Mouse (Mus musculus) stomach, embryonic 14.5 days (tissue): ENCODE measurements around the gene Usp49. TPM values are rescaled to one million over a fixed set of nuclear protein-coding genes. Genes with fewer than 3 reads are reported as not detected.

Experiments used
- ATAC-seq: fragments of 200-750 bp; cut with Nextera tagmentation; 2 replicates; pipeline ENCODE4 v1.8.0; 2017; ENCODE audit warnings: low read depth, moderate TSS enrichment; ENCODE audit not compliant: insufficient number of reproducible peaks, insufficient read depth, low FRiP score
- H3K27ac ChIP-seq: fragments of 300-500 bp; sonication (generic); 2 replicates; pipeline ENCODE4 v1.5.1; 2014; ENCODE audit warnings: mild to moderate bottlenecking, low read length, moderate library complexity, mixed read lengths
- H3K27me3 ChIP-seq: fragments of 300-500 bp; sonication (generic); 2 replicates; pipeline ENCODE4 v1.6.1; 2014; ENCODE audit warnings: low read length, control low read depth, mixed read lengths; ENCODE audit not compliant: control insufficient read depth, insufficient read depth
- H3K36me3 ChIP-seq: fragments of 300-500 bp; sonication (generic); 2 replicates; pipeline ENCODE4 v1.6.1; 2014; ENCODE audit warnings: mild to moderate bottlenecking, control low read depth, low read length, moderate library complexity, mixed read lengths; ENCODE audit not compliant: control insufficient read depth, insufficient read depth
- H3K4me1 ChIP-seq: fragments of 300-500 bp; sonication (generic); 2 replicates; pipeline ENCODE4 v1.6.1; 2014; ENCODE audit warnings: low read length, control low read depth, mixed read lengths; ENCODE audit not compliant: control insufficient read depth, insufficient read depth
- H3K4me2 ChIP-seq: fragments of 300-500 bp; sonication (generic); replicated peaks from 2 replicates; pipeline ENCODE4 v1.6.1; 2014; ENCODE audit warnings: low read depth, low read length, control low read depth
- H3K4me3 ChIP-seq: fragments of 300-500 bp; sonication (generic); 2 replicates; pipeline ENCODE4 v1.5.1; 2014; ENCODE audit warnings: low read depth, low read length, control low read depth
- H3K9ac ChIP-seq: fragments of 300-500 bp; sonication (generic); replicated peaks from 2 replicates; pipeline ENCODE4 v1.6.1; 2014; ENCODE audit warnings: low read depth, mild to moderate bottlenecking, control low read depth, low read length, moderate library complexity, mixed read lengths
- H3K9me3 ChIP-seq: fragments of 300-500 bp; sonication (generic); 2 replicates; pipeline ENCODE4 v1.6.1; 2016; ENCODE audit warnings: low read depth, low read length, control low read depth; ENCODE audit not compliant: control insufficient read depth
- WGBS: fragments of 180-500 bp; shearing (Covaris S2); extraction: QIAGEN DNeasy Blood & Tissue Kit; methylation state at CpG from one replicate; pipeline ENCODE4 v1.1.7; 2014; 5-methylcytosine and 5-hydroxymethylcytosine counted together
- polyA plus RNA-seq: library from polyadenylated mRNA; unstranded; fragments of >200 nt; fragmentation: Nextera tagmentation; extraction: Ambion mirVana; gene quantifications from 2 replicates; pipeline ENCODE4 v1.2.1, GENCODE M21; 2014

The Usp49 gene
- polyA plus RNA-seq, 1 experiment from 2014 or later: 4.9 TPM

DNA sequence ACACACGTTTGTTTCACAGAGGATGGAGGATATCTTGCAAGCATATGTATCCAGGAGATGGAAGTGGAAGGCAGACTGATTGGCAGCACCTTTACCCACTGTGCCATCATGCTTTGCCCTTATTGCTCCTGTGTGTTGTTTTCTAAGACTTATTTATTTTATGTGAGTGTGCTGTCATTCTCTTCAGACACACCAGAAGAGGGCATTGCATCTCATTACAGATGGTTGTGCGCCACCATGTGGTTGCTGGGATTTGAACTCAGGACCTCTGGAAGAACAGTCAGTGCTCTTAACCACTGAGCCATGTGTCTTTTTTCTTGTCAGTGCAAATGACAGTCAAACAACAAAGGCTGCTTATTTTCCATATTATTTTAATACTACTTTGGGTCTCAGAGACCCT, 2.7 kb upstream of the Usp49 start:
- Histone ChIP-seq H3K36me3 (peaks cover 24% of the 10 kb centered on the region), H3K9me3 (no peaks in the 10 kb centered on the region), H3K9ac (no peak overlapping the region), H3K4me2 (peak overlapping the region; percentile 98), H3K27me3 (no peaks in the 10 kb centered on the region), H3K4me3 (no peak overlapping the region; the same call in 1 of the 2 replicates), H3K4me1 (peaks cover 19% of the 10 kb centered on the region), H3K27ac (no peak overlapping the region)
- 87% methylated on average over 2 of the region's 2 CpGs for WGBS
- no peak for ATAC-seq

- Histone ChIP-seq H3K4me3 (peak overlapping the region; percentile 67), H3K27ac (peak overlapping the region; percentile 91), H3K9me3 (no peaks in the 10 kb centered on the region), H3K27me3 (no peaks in the 10 kb centered on the region), H3K9ac (peak overlapping the region; percentile 71), H3K4me1 (peaks cover 23% of the 10 kb centered on the region), H3K36me3 (peaks cover 11% of the 10 kb centered on the region), H3K4me2 (peak overlapping the region; percentile 98)
- WGBS: under 1% methylated on average over 62 of the region's 63 CpGs
- peak; percentile 94 for ATAC-seq
Measured at GRCm38 (mm10) chr17:47628851-47629676, 1.4 kb upstream of the Usp49 start.

- no peaks in the 10 kb centered on the region for H3K27me3 ChIP-seq
- ATAC-seq: peak; percentile 30; the same call in 1 of the 2 replicates
- H3K9me3 ChIP-seq: no peaks in the 10 kb centered on the region
- peak overlapping the region; percentile 71 for H3K9ac ChIP-seq
- peak overlapping the region; percentile 91 for H3K27ac ChIP-seq
- H3K36me3 ChIP-seq: peaks cover 8% of the 10 kb centered on the region; the same call in 1 of the 2 replicates
- peak overlapping the region; percentile 98 for H3K4me2 ChIP-seq
- peaks cover 23% of the 10 kb centered on the region for H3K4me1 ChIP-seq
- H3K4me3 ChIP-seq: peak overlapping the region; percentile 67
- under 1% methylated on average over 60 of the region's 61 CpGs for WGBS
Measured at GRCm38 (mm10) chr17:47629717-47630677, 493 bp upstream of the Usp49 start.

GRCm38 (mm10) chr17:47632181-47632840, 1.8 kb downstream of the Usp49 start:
- no peak for ATAC-seq
- no peak overlapping the region for H3K4me2 ChIP-seq
- no peak overlapping the region for H3K27ac ChIP-seq
- no peak overlapping the region for H3K4me3 ChIP-seq
- no peaks in the 10 kb centered on the region for H3K36me3 ChIP-seq
- H3K9me3 ChIP-seq: no peaks in the 10 kb centered on the region
- peaks cover 23% of the 10 kb centered on the region for H3K4me1 ChIP-seq
- no peak overlapping the region for H3K9ac ChIP-seq
- WGBS: 68% methylated on average over 4 of the region's 4 CpGs
- no peaks in the 10 kb centered on the region for H3K27me3 ChIP-seq

DNA sequence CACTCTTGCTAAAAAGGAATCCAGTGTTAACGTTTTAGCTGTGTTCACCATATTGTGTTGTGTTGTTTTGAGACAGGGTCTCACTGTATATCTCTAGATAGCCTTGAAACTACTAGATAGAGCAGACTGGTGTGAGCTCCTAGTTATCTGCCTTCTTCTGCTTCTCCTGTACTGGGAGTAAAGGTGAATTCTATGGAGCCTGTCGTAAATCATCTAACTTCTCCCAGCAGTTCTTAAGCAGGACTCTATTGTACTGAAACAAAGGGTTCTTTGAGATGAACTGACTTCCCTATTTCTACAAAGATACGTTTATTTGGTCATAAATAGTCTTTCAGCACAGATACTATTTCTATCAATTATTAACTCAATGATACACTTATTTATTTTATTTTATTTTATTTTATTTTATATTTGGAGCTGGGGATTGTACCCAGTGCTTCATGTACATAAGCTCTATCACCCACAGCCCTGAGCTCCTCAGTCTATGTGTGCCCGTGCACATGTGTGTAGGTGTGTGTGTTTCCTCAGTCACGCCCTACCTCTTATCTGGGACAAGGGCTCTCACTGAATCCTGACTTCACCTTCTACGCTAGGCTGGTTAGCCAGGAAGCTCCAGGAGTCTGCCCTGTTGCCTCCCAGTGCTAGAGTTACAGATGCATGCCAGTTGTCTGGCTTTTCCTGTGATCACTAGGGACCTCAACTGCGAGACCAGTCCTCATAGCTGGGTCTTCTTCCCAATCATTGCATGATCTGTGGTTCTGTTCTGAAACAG, 3.7 kb downstream of the Usp49 start:
- H3K27ac ChIP-seq: no peak overlapping the region
- no peak for ATAC-seq
- no peaks in the 10 kb centered on the region for H3K36me3 ChIP-seq
- H3K27me3 ChIP-seq: no peaks in the 10 kb centered on the region
- H3K4me2 ChIP-seq: no peak overlapping the region
- no peak overlapping the region for H3K9ac ChIP-seq
- H3K4me3 ChIP-seq: no peak overlapping the region
- WGBS: 71% methylated on average over 7 of the region's 7 CpGs
- peaks cover 18% of the 10 kb centered on the region; the same call in 1 of the 2 replicates for H3K4me1 ChIP-seq
- H3K9me3 ChIP-seq: no peaks in the 10 kb centered on the region

DNA sequence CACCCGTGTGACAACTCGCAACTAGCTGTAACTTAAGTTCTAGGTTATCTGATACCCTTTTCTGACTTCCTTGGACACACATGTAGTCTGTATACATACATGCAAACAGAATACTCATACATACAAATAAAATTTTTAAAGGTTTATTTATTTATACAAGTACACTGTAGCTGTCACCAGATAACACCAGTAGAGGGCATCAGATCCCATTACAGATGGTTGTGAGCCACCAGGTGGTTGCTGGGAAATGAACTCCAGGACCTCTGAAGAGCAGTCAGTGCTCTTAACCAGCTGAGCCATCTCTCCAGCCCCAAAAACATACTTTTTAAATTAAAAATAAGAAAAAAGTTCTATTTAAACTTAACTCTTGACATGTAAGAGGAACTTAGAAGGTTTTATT, 12.5 kb downstream of the Usp49 start:
- Histone ChIP-seq H3K9ac (no peak overlapping the region), H3K4me3 (no peak overlapping the region), H3K27ac (no peak overlapping the region), H3K27me3 (no peaks in the 10 kb centered on the region), H3K36me3 (no peaks in the 10 kb centered on the region), H3K9me3 (no peaks in the 10 kb centered on the region), H3K4me1 (no peaks in the 10 kb centered on the region), H3K4me2 (no peak overlapping the region)
- no peak for ATAC-seq
- WGBS: 74% methylated on average over 2 of the region's 2 CpGs

DNA sequence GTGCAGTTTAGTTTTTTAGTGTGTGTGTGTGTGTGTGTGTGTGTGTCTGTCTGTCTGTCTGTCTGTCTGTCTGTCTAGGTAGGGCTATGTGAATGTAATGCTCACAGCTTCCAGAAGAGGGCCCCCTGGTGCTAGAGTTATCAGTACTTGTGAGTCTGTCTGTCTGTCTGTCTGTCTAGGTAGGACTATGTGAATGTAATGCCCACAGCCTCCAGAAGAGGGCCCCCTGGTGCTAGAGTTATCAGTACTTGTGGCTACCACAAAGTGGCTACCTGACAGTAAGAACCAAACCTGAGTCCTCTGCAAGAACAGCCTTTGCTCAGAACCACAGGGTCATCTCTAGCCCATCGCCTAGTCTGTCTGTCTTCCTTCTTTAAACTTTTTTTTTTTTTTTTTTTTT, 16.2 kb downstream of the Usp49 start:
- 80% methylated on average over 1 of the region's 1 CpGs for WGBS

More for the DNA sequence above, 16.2 kb downstream of the Usp49 start:
- Histone ChIP-seq H3K9me3 (no peaks in the 10 kb centered on the region), H3K27me3 (no peaks in the 10 kb centered on the region), H3K36me3 (no peaks in the 10 kb centered on the region), H3K4me1 (no peaks in the 10 kb centered on the region), H3K9ac (no peak overlapping the region), H3K4me2 (no peak overlapping the region), H3K27ac (no peak overlapping the region), H3K4me3 (no peak overlapping the region)
- no peak for ATAC-seq
